Mouse (Mus musculus): ENCODE data around the gene Hgfac.

GRCm38 (mm10) chr5:35000323-35000722 is 41.0 kb upstream of the Hgfac start:
- no peak for TF ChIP-seq POLR2A (IDR thresholded peaks at IDR 0.05; ENCODE audit: insufficient read depth, low read length)
- TF ChIP-seq EP300 (IDR thresholded peaks at IDR 0.05; ENCODE audit: insufficient read depth, low read depth, low read length) = no peak

Measured in ES-Bruce4 (cell line).